Mouse (Mus musculus): ENCODE data around the gene Gadd45a. TPM values are rescaled to one million over a fixed set of nuclear protein-coding genes. Genes with fewer than 3 reads are reported as not detected.

The Gadd45a gene
- polyA plus RNA-seq (2014; fragmentation: Nextera tagmentation; extraction: Ambion mirVana), result 17.6 and 21.1 TPM in 2 replicates

DNA sequence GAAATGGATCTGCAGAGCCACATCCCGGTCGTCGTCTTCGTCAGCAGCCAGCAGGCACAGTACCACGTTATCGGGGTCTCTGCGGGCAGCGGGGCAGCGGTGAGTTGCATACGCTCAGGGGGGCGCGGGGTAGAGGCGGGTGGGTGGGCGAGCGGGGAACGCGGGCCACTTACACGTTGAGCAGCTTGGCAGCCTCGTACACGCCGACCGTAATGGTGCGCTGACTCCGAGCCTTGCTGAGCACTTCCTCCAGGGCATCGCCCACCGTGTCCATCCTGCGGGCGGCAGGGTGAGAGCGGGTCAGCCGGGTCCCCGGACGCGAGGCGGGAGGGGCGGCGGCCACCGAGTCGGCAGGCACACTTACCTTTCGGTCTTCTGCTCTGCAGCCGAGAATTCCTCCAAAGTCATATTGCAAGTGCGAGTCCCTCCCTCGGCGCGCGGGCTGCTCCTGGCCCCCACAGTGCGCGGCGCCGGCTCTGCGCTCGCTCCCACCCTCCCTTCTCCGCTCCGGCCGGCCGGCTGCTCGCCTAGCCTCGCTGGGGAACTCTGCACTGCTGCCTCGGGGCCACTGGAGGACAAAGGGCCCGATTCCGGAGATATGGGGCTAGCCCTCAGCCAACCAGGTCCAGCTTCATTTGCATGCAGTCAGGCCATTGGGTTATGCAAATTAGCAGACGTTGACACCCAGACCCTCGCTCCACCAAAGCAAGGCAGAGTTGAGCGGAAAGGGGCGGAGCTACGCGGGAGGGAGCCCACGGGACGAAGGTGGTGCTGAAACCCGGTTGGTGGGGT, at the start of gene Gadd45a:
Gene Gadd45a (minus strand): TSS at position 621 of the 792 bp plus-strand sequence.
- peak within 1 kb of the TSS; percentile 84 for H3K4me3 ChIP-seq (ENCODE audit: low read depth, low read length)
- H3K4me2 ChIP-seq (ENCODE audit: low read depth, severe bottlenecking), result peak within 1 kb of the TSS; percentile 61
- H3K4me1 ChIP-seq (ENCODE audit: control insufficient read depth, insufficient read depth, low read length), result peaks cover 2% of the 10 kb centered on the region; the same call in 1 of the 2 replicates
- DNase-seq (ENCODE audit: low spot score) (peak; percentile 94), ATAC-seq (ENCODE audit: insufficient number of reproducible peaks, low FRiP score, low TSS enrichment, low read depth) (peak; percentile 98)
- H3K27me3 ChIP-seq (ENCODE audit: control insufficient read depth, insufficient read depth, low read length), result no peaks in the 10 kb centered on the region
- H3K36me3 ChIP-seq (ENCODE audit: control insufficient read depth, insufficient read depth, low read length), result no peaks in the 10 kb centered on the region
- H3K27ac ChIP-seq (replicated peaks; ENCODE audit: low read depth, low read length), result peak within 1 kb of the TSS; percentile 89
- no peaks in the 10 kb centered on the region for H3K9me3 ChIP-seq (ENCODE audit: control insufficient read depth, low read length)
- peak within 1 kb of the TSS; percentile 85 for H3K9ac ChIP-seq (ENCODE audit: low read length)
- under 1% methylated on average over 66 of the region's 69 CpGs for WGBS

DNA sequence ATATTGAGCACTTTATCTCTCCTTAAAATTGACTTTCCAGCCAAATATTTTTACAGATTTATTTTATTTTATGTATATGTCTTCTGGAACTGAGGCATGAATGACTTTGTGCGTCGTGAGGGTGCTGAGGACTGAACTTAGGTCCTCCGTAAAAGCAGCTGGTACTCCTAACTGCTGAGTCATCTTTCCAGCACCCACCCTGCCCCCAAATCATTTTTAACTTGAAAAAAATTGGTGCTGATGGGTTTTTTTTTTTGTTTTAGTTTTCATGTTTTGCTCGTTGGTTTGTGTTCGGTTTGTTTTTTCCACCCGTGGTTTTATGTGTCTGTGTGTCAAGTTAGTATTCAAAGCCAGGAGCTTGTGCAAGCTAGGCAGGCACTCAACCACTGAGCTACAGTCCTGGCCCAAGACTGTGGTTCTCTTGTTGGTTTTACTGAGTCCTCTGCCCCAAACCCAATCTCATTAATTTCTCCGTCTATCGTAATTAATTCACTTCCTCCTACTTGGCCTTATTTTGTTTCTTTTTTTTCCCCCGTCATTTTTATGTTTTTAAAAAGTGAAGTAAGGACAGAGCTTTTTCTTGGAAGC, 48.7 kb upstream of the Gadd45a start:
- ATAC-seq (ENCODE audit: insufficient number of reproducible peaks, low FRiP score, low TSS enrichment, low read depth) (no peak), DNase-seq (ENCODE audit: low spot score) (no peak)
- no peak overlapping the region for H3K4me2 ChIP-seq (ENCODE audit: low read depth, severe bottlenecking)
- no peaks in the 10 kb centered on the region for H3K27me3 ChIP-seq (ENCODE audit: control insufficient read depth, insufficient read depth, low read length)
- no peaks in the 10 kb centered on the region for H3K9me3 ChIP-seq (ENCODE audit: control insufficient read depth, low read length)
- no peak overlapping the region for H3K27ac ChIP-seq (replicated peaks; ENCODE audit: low read depth, low read length)
- no peaks in the 10 kb centered on the region for H3K36me3 ChIP-seq (ENCODE audit: control insufficient read depth, insufficient read depth, low read length)
- 84% methylated on average over 9 of the region's 9 CpGs for WGBS
- H3K4me3 ChIP-seq (ENCODE audit: low read depth, low read length), result no peak overlapping the region
- H3K9ac ChIP-seq (ENCODE audit: low read length), result no peak overlapping the region
- H3K4me1 ChIP-seq (ENCODE audit: control insufficient read depth, insufficient read depth, low read length), result no peaks in the 10 kb centered on the region

DNA sequence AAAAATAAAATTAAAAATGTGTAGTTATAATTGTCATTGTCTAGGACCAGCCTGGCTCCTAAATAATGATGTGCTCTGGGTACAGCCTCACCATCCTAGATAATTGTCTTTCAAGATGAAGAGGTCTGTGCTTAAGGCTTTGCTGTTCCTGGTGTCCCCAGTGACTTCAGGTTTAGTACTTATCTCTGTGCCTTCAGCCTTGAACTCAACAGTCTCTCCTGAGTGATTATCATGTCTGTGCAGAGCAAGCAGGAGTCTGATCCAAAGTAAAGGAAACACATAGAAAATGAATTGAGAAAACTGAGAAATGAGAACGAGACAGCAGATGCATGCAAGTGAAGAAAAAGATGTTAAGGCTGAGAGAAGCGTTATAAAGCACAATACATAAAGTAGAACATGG, 47.2 kb upstream of the Gadd45a start:
- H3K9ac ChIP-seq (ENCODE audit: low read length), result no peak overlapping the region

DNA sequence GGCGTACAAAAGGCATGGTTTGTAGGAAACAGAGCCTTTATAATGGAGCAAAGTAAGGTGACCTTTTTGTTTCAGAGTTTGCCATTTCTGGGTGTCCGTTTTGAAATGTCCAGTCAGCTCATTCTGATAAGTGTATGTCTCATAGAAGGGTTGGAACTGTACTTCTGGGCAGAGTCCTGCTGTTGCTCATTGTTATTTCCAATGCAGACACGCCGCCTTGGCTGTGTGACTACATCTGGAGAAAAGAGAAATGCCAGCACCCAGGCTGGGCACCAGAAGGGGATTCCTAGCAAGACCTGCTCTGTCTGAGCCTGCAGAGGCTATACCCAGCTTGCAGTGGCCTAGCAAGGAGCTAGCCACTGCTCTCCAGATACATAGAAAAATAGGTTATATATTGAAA, 43.9 kb upstream of the Gadd45a start:
- 87% methylated on average over 4 of the region's 4 CpGs for WGBS

More for the DNA sequence above, 47.2 kb upstream of the Gadd45a start:
- H3K4me2 ChIP-seq (ENCODE audit: low read depth, severe bottlenecking), result no peak overlapping the region
- H3K4me3 ChIP-seq (ENCODE audit: low read depth, low read length), result no peak overlapping the region
- H3K9me3 ChIP-seq (ENCODE audit: control insufficient read depth, low read length), result no peaks in the 10 kb centered on the region
- no peaks in the 10 kb centered on the region for H3K27me3 ChIP-seq (ENCODE audit: control insufficient read depth, insufficient read depth, low read length)
- no peaks in the 10 kb centered on the region for H3K4me1 ChIP-seq (ENCODE audit: control insufficient read depth, insufficient read depth, low read length)
- no peak overlapping the region for H3K27ac ChIP-seq (replicated peaks; ENCODE audit: low read depth, low read length)
- ATAC-seq (ENCODE audit: insufficient number of reproducible peaks, low FRiP score, low TSS enrichment, low read depth) (no peak), DNase-seq (ENCODE audit: low spot score) (no peak)
- H3K36me3 ChIP-seq (ENCODE audit: control insufficient read depth, insufficient read depth, low read length), result no peaks in the 10 kb centered on the region
- 88% methylated on average over 2 of the region's 2 CpGs for WGBS

DNA sequence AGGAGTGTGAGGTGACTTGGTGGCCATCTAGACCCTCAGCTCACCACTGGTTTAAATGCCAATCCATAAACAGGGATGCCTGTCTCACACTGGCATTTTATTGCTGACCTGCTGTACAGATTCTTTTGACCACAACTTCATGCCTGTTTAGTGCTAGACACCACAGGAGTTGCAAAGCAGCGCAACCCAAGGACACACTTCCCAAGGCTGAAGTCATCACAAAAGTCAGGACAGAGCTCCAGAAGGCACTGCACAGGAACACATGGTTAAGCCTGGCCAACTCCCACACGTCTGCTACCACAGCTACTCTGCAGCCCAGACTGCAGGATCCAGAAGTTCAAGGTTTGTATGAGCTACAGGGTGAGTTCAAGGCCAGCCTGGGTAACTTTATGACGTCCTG, 40.8 kb upstream of the Gadd45a start:
- ATAC-seq (ENCODE audit: insufficient number of reproducible peaks, low FRiP score, low TSS enrichment, low read depth), result no peak
- H3K27ac ChIP-seq (replicated peaks; ENCODE audit: low read depth, low read length), result no peak overlapping the region
- no peak overlapping the region for H3K9ac ChIP-seq (ENCODE audit: low read length)
- WGBS, result 84% methylated on average over 3 of the region's 3 CpGs
- no peaks in the 10 kb centered on the region for H3K36me3 ChIP-seq (ENCODE audit: control insufficient read depth, insufficient read depth, low read length)
- peaks cover 8% of the 10 kb centered on the region; the same call in 1 of the 2 replicates for H3K4me1 ChIP-seq (ENCODE audit: control insufficient read depth, insufficient read depth, low read length)
- no peak overlapping the region for H3K4me3 ChIP-seq (ENCODE audit: low read depth, low read length)
- no peak overlapping the region for H3K4me2 ChIP-seq (ENCODE audit: low read depth, severe bottlenecking)
- no peak for DNase-seq (ENCODE audit: low spot score)
- no peaks in the 10 kb centered on the region for H3K27me3 ChIP-seq (ENCODE audit: control insufficient read depth, insufficient read depth, low read length)
- H3K9me3 ChIP-seq (ENCODE audit: control insufficient read depth, low read length), result no peaks in the 10 kb centered on the region

More for the DNA sequence above, 43.9 kb upstream of the Gadd45a start:
- no peaks in the 10 kb centered on the region for H3K27me3 ChIP-seq (ENCODE audit: control insufficient read depth, insufficient read depth, low read length)
- DNase-seq (ENCODE audit: low spot score) (no peak), ATAC-seq (ENCODE audit: insufficient number of reproducible peaks, low FRiP score, low TSS enrichment, low read depth) (no peak)
- no peak overlapping the region for H3K4me2 ChIP-seq (ENCODE audit: low read depth, severe bottlenecking)
- no peak overlapping the region for H3K4me3 ChIP-seq (ENCODE audit: low read depth, low read length)
- no peaks in the 10 kb centered on the region for H3K36me3 ChIP-seq (ENCODE audit: control insufficient read depth, insufficient read depth, low read length)
- H3K9me3 ChIP-seq (ENCODE audit: control insufficient read depth, low read length), result no peaks in the 10 kb centered on the region
- peaks cover 8% of the 10 kb centered on the region; the same call in 1 of the 2 replicates for H3K4me1 ChIP-seq (ENCODE audit: control insufficient read depth, insufficient read depth, low read length)
- H3K27ac ChIP-seq (replicated peaks; ENCODE audit: low read depth, low read length), result no peak overlapping the region
- no peak overlapping the region for H3K9ac ChIP-seq (ENCODE audit: low read length)

DNA sequence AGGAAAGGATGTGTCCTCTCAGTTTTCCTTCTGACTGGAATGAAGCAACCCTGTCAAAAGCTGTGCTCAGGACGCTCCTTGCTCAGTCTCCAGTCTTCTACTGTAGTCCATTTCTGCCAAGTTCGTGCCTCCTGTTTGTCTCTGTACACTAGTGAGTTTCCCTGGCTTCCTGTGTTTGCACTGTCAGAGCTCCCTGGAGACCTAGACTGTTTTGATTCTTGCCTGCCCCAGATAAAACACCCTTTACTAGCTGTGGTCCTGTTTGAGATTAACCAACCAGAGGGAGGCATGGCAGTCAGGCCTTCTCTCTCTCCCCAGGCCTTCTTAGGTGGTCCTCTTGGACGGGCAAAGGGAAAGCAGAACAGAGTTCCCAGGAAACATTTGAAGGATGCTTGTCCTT, 40.2 kb upstream of the Gadd45a start:
- ATAC-seq (ENCODE audit: insufficient number of reproducible peaks, low FRiP score, low TSS enrichment, low read depth) (no peak), DNase-seq (ENCODE audit: low spot score) (no peak)

DNA sequence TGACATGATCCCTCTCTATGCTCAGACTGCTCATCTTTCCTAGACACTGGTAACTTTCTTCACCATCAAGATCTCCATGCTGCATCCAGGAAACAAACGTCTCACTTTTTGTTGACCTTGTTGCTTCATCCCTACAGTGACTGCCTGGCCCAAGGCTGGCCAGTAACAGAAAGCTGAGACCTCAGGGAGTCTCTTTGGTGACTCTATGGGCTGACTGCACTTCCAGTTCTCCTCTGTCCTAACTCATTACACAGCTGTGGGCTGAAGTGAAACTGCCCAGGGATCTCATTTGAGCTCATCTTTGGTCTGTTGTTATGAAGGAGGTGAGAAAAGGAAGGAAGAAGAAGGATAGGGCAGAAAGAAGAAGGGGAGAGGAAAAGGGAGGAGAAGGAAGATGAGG, 39.1 kb upstream of the Gadd45a start:
- no peaks in the 10 kb centered on the region for H3K9me3 ChIP-seq (ENCODE audit: control insufficient read depth, low read length)
- H3K4me2 ChIP-seq (ENCODE audit: low read depth, severe bottlenecking), result no peak overlapping the region
- peaks cover 8% of the 10 kb centered on the region; the same call in 1 of the 2 replicates for H3K4me1 ChIP-seq (ENCODE audit: control insufficient read depth, insufficient read depth, low read length)
- no peak overlapping the region for H3K27ac ChIP-seq (replicated peaks; ENCODE audit: low read depth, low read length)
- no peak overlapping the region for H3K4me3 ChIP-seq (ENCODE audit: low read depth, low read length)
- no peaks in the 10 kb centered on the region for H3K36me3 ChIP-seq (ENCODE audit: control insufficient read depth, insufficient read depth, low read length)
- WGBS, result 69% methylated on average over 1 of the region's 1 CpGs
- H3K27me3 ChIP-seq (ENCODE audit: control insufficient read depth, insufficient read depth, low read length), result no peaks in the 10 kb centered on the region
- DNase-seq (ENCODE audit: low spot score) (no peak), ATAC-seq (ENCODE audit: insufficient number of reproducible peaks, low FRiP score, low TSS enrichment, low read depth) (no peak)
- no peak overlapping the region for H3K9ac ChIP-seq (ENCODE audit: low read length)

More for the DNA sequence above, 40.2 kb upstream of the Gadd45a start:
- H3K4me2 ChIP-seq (ENCODE audit: low read depth, severe bottlenecking), result no peak overlapping the region
- no peak overlapping the region for H3K9ac ChIP-seq (ENCODE audit: low read length)
- H3K27ac ChIP-seq (replicated peaks; ENCODE audit: low read depth, low read length), result 0 out of 2 replicates have a peak overlapping the region, but pooled peaks have one; percentile 30
- WGBS, result 43% methylated on average over 3 of the region's 3 CpGs
- H3K27me3 ChIP-seq (ENCODE audit: control insufficient read depth, insufficient read depth, low read length), result no peaks in the 10 kb centered on the region
- no peaks in the 10 kb centered on the region for H3K9me3 ChIP-seq (ENCODE audit: control insufficient read depth, low read length)
- H3K4me3 ChIP-seq (ENCODE audit: low read depth, low read length), result no peak overlapping the region
- H3K4me1 ChIP-seq (ENCODE audit: control insufficient read depth, insufficient read depth, low read length), result peaks cover 8% of the 10 kb centered on the region; the same call in 1 of the 2 replicates
- H3K36me3 ChIP-seq (ENCODE audit: control insufficient read depth, insufficient read depth, low read length), result no peaks in the 10 kb centered on the region

DNA sequence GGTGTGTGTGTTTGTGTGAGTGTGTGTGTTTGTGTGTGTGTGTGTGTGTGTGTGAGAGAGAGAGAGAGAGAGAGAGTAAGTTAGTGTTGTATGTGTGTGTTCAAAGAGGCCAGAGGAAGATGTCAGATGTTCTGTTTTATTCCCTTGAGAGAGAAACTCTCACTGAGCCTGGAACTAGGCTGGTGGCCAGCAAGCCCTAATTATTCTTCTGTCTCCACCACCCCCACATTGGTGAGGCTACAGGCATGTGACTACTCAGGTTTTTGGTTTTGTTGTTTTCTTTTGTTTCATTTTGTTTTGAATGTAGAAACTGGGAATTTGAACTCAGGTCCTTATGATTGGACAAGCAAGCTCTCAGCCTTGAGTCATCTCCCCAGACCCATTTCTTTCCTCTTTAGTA, 37.6 kb upstream of the Gadd45a start:
- no peak for ATAC-seq (ENCODE audit: insufficient number of reproducible peaks, low FRiP score, low TSS enrichment, low read depth)
- Histone ChIP-seq H3K9me3 (ENCODE audit: control insufficient read depth, low read length) (no peaks in the 10 kb centered on the region), H3K4me2 (ENCODE audit: low read depth, severe bottlenecking) (no peak overlapping the region), H3K36me3 (ENCODE audit: control insufficient read depth, insufficient read depth, low read length) (no peaks in the 10 kb centered on the region), H3K9ac (ENCODE audit: low read length) (no peak overlapping the region), H3K27me3 (ENCODE audit: control insufficient read depth, insufficient read depth, low read length) (no peaks in the 10 kb centered on the region), H3K4me3 (ENCODE audit: low read depth, low read length) (no peak overlapping the region), H3K27ac (replicated peaks; ENCODE audit: low read depth, low read length) (no peak overlapping the region), H3K4me1 (ENCODE audit: control insufficient read depth, insufficient read depth, low read length) (peaks cover 8% of the 10 kb centered on the region; the same call in 1 of the 2 replicates)
- DNase-seq (ENCODE audit: low spot score), result no peak

All from limb, embryonic 11.5 days (tissue).